Mouse (Mus musculus) brain, embryonic 14.5 days (tissue): ENCODE measurements at regions not wholly inside any gene's neighbourhood (a gene's known extent, or its start where the extent isn't known, plus 50 kb on each side); places are given as distances from the start of the nearest gene placed in this dataset.

Experiments used
- DNase-seq: peaks from one replicate; pipeline ENCODE4 v3.0.0-alpha.2; 2011; ENCODE audit warnings: low read depth
- CTCF ChIP-seq: fragments of 200-500 bp; IDR thresholded peaks from 2 replicates; pipeline ENCODE4 v1.5.1; 2012; ENCODE audit warnings: inconsistent platforms, mild to moderate bottlenecking, moderate library complexity, borderline replicate concordance; ENCODE audit not compliant: insufficient read depth, insufficient read length; ENCODE audit errors: extremely low read depth
- POLR2A ChIP-seq: fragments of 200-500 bp; IDR thresholded peaks from 2 replicates; pipeline ENCODE4 v1.6.1; 2012; ENCODE audit warnings: mild to moderate bottlenecking, inconsistent platforms, borderline replicate concordance; ENCODE audit not compliant: poor library complexity, insufficient read depth, insufficient read length, severe bottlenecking; ENCODE audit errors: extremely low read depth

DNA sequence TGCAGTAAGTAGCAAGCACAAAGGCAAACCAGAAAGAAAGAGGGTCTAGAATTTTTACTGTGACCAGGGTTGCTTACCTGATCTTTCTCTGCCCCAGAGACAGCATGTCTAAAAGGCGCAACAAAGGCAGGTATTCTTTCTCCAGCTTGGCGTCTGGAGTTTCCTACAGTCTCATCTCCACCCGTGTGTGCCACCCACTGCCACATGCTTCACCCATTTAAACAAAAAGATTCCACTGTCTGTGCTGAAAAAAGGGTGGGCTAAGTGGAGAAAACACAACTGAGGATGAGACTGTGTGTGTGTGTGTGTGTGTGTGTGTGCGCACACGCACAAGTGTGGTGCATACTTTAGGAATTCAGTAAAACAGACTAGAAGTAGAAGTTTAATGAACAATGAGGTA is 69.9 kb upstream of the Dph5 start:
- no peak for TF ChIP-seq POLR2A
- no peak for TF ChIP-seq CTCF
- DNase-seq: no peak

GRCm38 (mm10) chr3:115818734-115819133 is 68.9 kb upstream of the Dph5 start:
- no peak for DNase-seq
- TF ChIP-seq POLR2A (no peak), CTCF (no peak)

DNA sequence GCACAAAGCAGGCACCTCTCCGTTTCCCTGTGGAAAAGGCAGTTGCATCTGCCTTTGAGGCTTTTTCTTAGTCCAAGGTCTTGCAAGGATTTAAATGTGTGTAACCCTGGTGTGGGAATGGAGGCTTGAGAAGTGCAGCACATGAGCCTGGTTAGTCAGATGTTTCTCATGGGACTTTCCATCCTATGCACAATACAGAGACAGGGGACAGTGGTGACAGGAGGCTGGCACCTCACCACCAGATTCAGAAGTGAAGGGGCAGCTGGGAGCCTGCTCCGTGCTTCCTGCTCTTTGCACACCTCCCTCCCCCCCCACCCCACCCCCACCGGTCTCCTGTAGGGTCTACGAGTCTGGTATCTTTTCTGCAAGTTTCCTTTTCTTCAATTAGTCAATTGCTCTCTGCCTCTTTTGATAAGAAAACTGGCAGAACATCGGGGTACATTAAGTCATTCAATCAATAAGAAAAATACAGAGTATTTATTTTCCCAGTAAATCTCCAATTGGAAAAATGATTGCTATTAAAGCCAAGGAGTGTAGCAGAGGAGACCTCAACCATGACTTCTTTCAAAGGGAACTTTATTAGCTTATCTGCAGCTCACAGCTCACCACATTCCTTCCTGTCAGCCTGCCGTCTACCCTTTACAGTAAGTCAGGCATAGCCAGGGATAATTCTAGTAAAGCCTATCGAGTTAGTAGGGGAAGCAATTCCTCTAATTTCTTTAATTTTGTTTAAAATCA is 68.1 kb upstream of the Dph5 start:
- DNase-seq: no peak
- TF ChIP-seq POLR2A (no peak), CTCF (no peak)

DNA sequence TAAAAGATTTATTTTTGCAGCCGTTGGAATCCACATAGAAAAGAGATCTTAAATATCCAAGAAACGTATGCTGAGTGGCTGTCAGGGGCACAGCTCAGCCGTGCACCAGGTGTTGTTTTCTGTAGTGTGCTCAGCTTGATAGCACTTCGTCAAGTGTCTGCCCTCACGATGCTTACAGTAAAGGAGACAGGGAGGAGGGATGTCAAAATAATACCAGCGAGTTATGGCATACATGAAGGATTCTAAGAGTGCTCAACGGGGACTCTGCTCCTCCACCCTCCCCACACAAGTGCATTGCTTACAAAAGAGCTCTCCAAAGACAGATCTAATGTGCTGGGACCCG is 67.5 kb upstream of the Dph5 start:
- no peak for DNase-seq
- TF ChIP-seq POLR2A: no peak
- no peak for TF ChIP-seq CTCF

DNA sequence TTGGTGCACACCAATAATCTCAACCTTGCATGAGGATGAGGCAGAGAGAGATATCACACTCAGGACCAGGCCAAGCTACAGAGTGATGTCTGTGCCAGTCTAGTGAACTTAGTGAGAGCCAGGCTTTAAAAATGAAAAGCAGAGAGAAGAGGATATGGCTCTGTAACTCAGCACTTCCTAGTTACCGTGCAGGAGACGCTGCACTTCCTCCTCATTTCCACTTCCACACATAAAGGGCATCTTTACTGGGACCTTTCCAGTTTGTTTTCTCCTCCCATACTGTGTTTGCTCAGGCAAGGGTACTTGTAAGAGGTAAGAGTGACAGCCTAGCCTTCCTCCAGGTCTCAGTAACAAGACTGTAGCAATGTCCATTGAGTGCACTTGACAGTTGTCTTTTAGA is 66.0 kb upstream of the Dph5 start:
- no peak for DNase-seq
- TF ChIP-seq CTCF (no peak), POLR2A (no peak)

- peak; percentile 40 for DNase-seq
- TF ChIP-seq POLR2A: no peak
- TF ChIP-seq CTCF: no peak
These were observed 65.1 kb upstream of the Dph5 start for GRCm38 (mm10) chr3:115822491-115822890.

DNA sequence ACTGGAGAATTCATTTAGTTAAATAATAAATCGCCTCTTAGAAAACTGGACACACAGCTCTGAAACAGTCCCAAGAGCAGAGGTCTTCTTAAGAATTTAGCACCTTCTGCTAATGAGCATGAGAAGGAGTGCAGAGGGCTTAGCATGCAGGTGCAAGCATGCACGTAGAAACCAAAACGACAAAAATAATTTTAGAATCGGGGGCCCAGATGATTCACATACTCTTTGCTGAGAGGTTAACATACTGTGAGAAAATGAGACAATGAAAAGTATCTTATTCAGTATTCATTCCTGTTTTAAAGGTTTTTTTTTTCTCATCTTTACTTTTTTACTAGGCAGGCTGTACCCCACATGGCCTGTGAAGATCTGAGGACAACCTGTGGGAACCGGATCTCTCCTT is 63.9 kb upstream of the Dph5 start:
- no peak for DNase-seq
- TF ChIP-seq POLR2A (no peak), CTCF (no peak)

DNA sequence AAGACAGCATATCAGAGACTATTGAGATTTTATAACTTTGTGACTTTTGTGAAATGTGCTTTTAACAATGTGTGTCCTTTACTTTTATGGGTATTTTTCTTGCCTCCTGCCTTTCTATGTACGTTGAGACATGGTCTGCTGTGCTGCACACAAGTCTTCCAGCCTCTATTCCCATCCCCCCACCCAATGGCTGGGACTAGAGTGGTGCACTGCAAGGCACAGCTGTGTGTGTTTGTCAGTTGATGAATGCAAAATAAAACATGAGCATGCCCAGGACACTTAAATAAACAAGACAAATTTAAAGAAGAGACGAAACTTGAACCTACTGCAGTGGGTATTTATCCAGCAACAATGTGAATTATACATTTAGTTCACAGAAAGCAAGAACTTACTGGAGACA is 62.8 kb upstream of the Dph5 start:
- DNase-seq: no peak
- no peak for TF ChIP-seq POLR2A
- no peak for TF ChIP-seq CTCF

DNA sequence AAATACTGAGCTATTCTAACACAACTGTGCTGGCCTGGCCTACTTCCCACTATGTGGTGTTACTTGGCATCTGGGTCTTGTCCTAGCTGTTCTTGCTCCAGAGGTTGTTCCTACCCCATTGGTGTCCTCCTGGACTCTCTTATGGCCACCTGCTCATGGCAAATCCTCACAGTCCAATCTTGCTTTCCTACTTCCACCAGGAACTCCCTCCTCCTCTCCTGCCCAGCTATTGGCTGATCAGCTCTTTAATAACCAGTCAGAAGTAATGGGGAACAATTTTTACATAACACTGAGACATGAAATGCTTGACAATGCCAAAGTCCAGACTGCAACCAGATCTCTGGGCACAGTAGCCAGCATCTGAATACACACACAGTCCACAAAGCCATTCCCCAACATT is 52.3 kb upstream of the Dph5 start:
- no peak for DNase-seq
- no peak for TF ChIP-seq POLR2A
- TF ChIP-seq CTCF: no peak

DNA sequence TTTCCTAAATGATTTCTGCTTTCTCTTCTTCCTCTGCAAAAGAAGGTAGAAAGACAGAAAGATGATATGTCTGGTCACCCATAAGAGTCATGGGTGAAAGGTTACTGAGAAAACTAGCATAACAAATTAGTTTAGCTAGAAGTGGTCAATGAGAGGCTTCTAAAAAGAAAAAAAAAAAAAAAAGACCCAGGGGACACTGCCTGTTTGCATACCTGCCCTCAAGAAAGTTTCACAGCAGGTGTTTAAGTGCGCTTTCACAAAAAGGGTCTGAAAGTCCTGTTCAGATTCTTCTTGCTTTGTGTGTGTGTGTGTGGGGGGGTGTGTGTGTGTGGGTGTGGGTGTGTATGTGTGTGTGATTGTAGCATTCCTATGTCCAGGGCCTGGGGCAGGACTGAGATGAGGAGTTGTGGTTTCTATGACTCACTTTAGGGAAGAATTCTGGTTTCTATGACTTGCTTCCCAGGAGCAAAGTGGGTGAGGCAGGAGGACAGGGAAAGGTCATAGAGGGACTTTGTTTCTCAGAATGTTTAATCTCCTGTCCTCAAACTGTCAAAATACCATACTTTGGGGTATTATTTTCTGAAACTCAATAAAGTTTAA is 49.9 kb upstream of the Dph5 start:
- DNase-seq: no peak
- TF ChIP-seq CTCF (no peak), POLR2A (no peak)
